Mouse (Mus musculus) small intestine, adult 2 months (tissue): ENCODE measurements around the gene Cacna2d3. TPM values are rescaled to one million over a fixed set of nuclear protein-coding genes. Genes with fewer than 3 reads are reported as not detected.

Experiments
- H3K27ac ChIP-seq: fragments of 200-500 bp; 2 replicates; pipeline ENCODE4 v1.5.1; 2012; ENCODE audit warnings: low read depth, low read length, control low read depth, inconsistent platforms; ENCODE audit not compliant: insufficient read depth
- H3K27me3 ChIP-seq: fragments of 200-500 bp; 2 replicates; pipeline ENCODE4 v1.6.1; 2012; ENCODE audit warnings: mild to moderate bottlenecking, moderate library complexity, low read length, inconsistent platforms; ENCODE audit not compliant: control insufficient read depth, insufficient read depth
- H3K36me3 ChIP-seq: fragments of 200-500 bp; 2 replicates; pipeline ENCODE4 v1.6.1; 2012; ENCODE audit warnings: mild to moderate bottlenecking, low read length, control low read depth, inconsistent platforms; ENCODE audit not compliant: control insufficient read depth, insufficient read depth
- H3K4me1 ChIP-seq: fragments of 200-500 bp; 2 replicates; pipeline ENCODE4 v1.6.1; 2012; ENCODE audit warnings: low read length, inconsistent platforms, mixed read lengths; ENCODE audit not compliant: control insufficient read depth, insufficient read depth, insufficient read length
- H3K4me3 ChIP-seq: fragments of 200-500 bp; 2 replicates; pipeline ENCODE4 v1.5.1; 2012; ENCODE audit warnings: low read depth, mild to moderate bottlenecking, control low read depth, inconsistent platforms, low read length, moderate library complexity
- CTCF ChIP-seq: fragments of 200-500 bp; IDR thresholded peaks from 2 replicates; pipeline ENCODE4 v1.5.1; 2012; ENCODE audit warnings: low read depth, mild to moderate bottlenecking, control low read depth, inconsistent platforms, low read length, moderate library complexity, mixed read lengths; ENCODE audit not compliant: insufficient replicate concordance, insufficient read length; ENCODE audit errors: extremely low read depth
- POLR2A ChIP-seq: fragments of 200-500 bp; IDR thresholded peaks from 2 replicates; pipeline ENCODE4 v1.6.1; 2012; ENCODE audit warnings: low read depth, mild to moderate bottlenecking, control low read depth, inconsistent platforms, low read length, moderate library complexity
- WGBS: fragments of 180-500 bp; shearing (Covaris S2); methylation state at CpG from one replicate; pipeline ENCODE4 v1.1.7; 2018; 5-methylcytosine and 5-hydroxymethylcytosine counted together
- polyA plus RNA-seq: library from polyadenylated mRNA; depleted of rRNA; stranded (reverse); fragments of >200 nt; gene quantifications from 2 replicates; pipeline ENCODE4 v1.2.3, GENCODE M21; 2012

Cacna2d3 gene
- polyA plus RNA-seq, 1 experiment = 0.27 TPM

DNA sequence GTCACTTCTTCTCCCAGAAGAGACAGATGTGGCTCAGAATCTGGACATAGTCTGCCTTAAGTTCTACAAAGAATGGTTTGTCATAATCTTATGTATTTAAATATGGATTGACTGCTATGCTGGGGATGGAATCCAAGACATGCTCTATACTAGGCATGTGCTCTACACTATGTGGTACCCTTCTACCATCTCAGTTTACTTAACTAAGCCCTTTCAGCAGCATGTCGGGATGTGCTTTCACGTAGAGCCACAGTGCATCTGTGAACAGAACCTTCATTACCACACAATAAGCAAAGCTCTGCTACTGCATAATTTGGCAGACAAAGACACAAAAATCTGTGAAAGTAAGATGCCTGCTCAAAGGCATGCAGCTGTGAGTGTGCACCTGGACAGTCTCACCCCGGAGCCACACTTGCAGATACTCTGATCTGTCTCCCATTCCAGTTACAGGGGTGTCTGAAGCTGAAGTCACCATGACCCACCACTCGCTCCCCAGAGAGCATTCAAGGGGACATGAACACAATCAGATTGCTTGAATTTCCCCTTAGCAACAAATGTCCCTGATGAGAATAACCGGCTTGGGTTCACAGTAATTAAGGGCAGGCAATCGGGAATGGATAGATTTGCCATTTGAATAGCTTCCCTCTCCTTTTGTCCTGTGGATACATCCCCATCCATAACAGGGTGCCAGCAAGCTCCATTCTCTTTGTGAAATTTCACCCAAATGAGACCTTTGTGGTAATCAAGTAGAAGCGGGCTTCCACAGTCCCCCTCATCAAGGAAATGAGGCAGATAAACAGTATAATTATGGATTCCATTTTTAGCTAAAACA is 773.4 kb downstream of the Cacna2d3 start:
- Histone ChIP-seq H3K4me3 (no peak overlapping the region), H3K36me3 (no peaks in the 10 kb centered on the region), H3K27me3 (no peaks in the 10 kb centered on the region), H3K27ac (no peak overlapping the region), H3K4me1 (no peaks in the 10 kb centered on the region)
- TF ChIP-seq POLR2A = no peak
- TF ChIP-seq CTCF = no peak
- 85% methylated on average over 7 of the region's 7 CpGs for WGBS

DNA sequence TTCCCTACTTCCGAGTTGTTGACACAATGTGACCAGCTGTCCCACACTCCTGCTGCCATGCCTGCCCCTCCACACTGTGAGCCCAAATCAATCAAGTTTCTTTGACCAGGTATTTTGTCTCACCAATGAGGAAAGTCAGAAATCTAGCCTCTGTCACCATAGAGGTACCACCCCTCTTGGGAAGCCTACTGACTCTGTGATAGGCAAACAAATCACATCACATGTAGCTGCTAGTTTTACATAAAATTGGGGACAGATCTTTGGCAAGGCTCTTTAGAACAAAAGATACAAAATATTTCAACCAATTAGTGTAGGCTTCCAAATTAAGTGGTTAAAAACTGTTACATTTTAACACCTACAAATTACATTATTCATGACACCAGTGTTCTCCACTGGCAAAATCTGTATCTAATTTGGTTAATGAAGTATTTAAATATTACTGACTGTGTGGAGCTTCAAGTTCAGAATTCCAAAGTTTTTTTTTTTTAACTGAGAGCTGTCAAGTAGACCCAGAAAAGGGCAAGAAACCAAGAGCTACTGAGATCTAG is 788.8 kb downstream of the Cacna2d3 start:
- Histone ChIP-seq H3K36me3 (no peaks in the 10 kb centered on the region), H3K4me3 (no peak overlapping the region), H3K27ac (no peak overlapping the region), H3K4me1 (no peaks in the 10 kb centered on the region), H3K27me3 (no peaks in the 10 kb centered on the region)
- WGBS = 68% methylated on average over 1 of the region's 1 CpGs
- TF ChIP-seq CTCF (no peak), POLR2A (no peak)

DNA sequence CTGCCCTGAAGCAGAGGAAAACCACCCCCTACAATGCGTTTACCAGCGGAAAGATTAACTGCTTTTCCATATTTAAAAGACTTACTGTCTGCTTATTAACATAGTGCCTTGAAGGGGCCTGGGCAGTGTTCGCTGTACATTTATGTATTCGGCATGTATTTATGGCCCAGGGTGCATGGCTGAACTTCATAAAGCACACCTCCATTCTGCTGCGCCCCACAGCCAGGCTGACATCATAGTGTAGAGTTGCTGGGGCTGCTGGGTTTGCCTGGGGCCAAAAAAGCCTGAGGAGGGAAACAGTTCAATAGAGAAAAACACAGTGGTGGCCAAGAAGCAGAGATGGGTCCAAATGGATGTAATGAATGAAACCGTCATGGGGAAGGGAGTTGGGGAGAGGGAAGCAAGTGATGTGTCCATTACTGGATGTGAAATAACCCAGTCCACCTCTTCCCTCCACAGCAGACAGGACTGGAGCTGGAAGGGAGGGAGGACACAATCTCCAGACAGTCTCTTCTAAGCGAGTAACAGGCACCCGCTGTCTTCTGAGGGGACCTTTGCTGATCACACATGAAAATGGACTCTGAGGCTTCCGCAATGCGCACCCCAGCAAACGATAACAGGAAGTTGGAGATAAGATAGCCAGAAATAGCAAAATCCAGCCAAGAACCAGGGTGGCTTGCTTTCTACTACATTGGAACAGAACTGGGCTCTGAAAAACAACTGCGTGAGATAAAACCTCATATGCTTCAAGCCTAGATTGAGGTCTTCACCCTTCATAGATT is 798.3 kb downstream of the Cacna2d3 start:
- Histone ChIP-seq H3K36me3 (no peaks in the 10 kb centered on the region), H3K4me1 (no peaks in the 10 kb centered on the region), H3K27ac (no peak overlapping the region), H3K27me3 (no peaks in the 10 kb centered on the region), H3K4me3 (no peak overlapping the region)
- 77% methylated on average over 12 of the region's 12 CpGs for WGBS
- no peak for TF ChIP-seq CTCF
- no peak for TF ChIP-seq POLR2A

DNA sequence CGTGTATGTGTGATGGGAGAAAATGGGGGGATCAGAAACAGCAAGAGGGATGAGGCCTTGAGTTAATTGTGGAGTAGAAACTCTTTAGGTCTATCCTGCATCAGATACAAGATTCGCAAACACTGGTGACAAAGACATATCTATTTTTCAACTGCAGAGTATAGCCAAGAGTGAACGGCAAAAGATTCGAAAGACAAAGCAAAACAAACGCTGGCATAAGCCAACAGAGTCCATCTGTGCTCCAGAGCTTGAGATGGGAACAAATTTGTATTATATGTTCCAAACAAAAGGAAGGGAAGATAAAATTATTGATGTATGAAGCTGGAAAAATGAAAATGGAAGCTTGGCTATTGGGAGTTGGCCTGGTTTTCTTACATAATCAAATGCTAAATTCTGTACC is 802.8 kb downstream of the Cacna2d3 start:
- Histone ChIP-seq H3K4me3 (no peak overlapping the region), H3K4me1 (no peaks in the 10 kb centered on the region), H3K27me3 (no peaks in the 10 kb centered on the region), H3K27ac (no peak overlapping the region), H3K36me3 (no peaks in the 10 kb centered on the region)
- 75% methylated on average over 5 of the region's 5 CpGs for WGBS
- TF ChIP-seq CTCF = no peak
- TF ChIP-seq POLR2A = no peak

DNA sequence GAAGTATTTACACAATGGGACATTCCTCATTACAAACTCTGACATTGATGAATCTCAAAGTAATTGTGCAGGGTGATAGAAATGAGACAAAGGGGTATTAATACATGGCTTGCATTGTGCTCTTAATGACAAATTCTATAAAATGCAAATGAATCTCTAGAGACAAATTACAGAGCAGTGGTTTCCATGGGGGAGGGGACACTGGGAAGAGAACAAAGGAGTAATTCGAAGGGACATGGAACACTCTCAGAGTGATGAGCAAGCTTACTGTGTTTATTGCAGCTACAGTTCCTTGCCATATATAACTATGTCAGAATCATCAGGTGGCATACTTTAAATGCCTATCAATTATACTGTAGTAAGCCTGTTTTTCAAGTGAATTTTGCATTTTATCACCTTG is 806.7 kb downstream of the Cacna2d3 start:
- H3K36me3 ChIP-seq = no peaks in the 10 kb centered on the region
- H3K27ac ChIP-seq = no peak overlapping the region
- no peak overlapping the region for H3K4me3 ChIP-seq
- TF ChIP-seq POLR2A (no peak), CTCF (no peak)
- no peaks in the 10 kb centered on the region for H3K27me3 ChIP-seq
- H3K4me1 ChIP-seq = no peaks in the 10 kb centered on the region
- WGBS = 60% methylated on average over 1 of the region's 1 CpGs

DNA sequence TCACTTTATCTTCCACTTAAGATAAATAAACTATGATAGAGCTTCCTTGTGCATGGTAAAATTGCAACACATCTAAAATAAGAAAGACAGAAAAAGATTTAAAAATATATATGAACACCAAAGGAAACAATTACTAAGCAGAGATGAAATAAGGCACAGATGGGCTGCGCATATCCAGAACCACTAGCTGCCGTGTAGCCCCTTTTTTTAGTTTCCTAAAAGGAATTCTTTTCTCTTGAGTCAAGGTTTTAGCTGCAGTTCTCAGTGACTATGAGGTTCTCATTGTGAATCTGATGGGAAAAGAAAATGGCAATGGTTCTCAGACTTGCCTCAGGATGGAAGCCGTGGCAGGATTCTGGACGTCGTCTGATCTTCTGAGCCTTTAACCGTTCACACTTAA is 814.0 kb downstream of the Cacna2d3 start:
- no peak for TF ChIP-seq POLR2A
- TF ChIP-seq CTCF = no peak

DNA sequence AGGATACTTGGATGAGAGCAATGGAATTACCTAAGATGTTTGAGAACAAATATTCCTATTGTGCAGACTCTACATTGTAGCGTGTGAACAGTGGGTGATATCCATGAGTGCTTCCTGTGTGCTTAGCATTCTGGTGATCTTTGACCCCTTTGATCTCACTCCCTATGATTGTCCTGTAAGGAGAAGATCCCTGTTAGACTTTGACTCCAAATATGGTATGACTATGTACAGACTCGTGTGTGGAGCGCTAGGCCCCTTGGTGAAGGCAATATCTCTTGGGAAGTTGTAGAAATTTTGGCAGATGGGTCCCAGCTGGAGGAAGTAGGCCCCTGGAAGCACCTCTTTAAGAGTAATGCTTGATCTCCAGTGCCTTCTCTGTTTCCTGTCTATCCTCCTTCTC is 829.1 kb downstream of the Cacna2d3 start:
- no peak overlapping the region for H3K27ac ChIP-seq
- WGBS = 30% methylated on average over 3 of the region's 3 CpGs

More for the DNA sequence above, 814.0 kb downstream of the Cacna2d3 start:
- 92% methylated on average over 6 of the region's 6 CpGs for WGBS
- Histone ChIP-seq H3K4me1 (no peaks in the 10 kb centered on the region), H3K36me3 (no peaks in the 10 kb centered on the region), H3K27me3 (no peaks in the 10 kb centered on the region), H3K4me3 (no peak overlapping the region), H3K27ac (no peak overlapping the region)

More for the DNA sequence above, 829.1 kb downstream of the Cacna2d3 start:
- Histone ChIP-seq H3K4me3 (no peak overlapping the region), H3K36me3 (no peaks in the 10 kb centered on the region), H3K27me3 (no peaks in the 10 kb centered on the region), H3K4me1 (no peaks in the 10 kb centered on the region)
- TF ChIP-seq CTCF (no peak), POLR2A (no peak)
